Mouse (Mus musculus) hindbrain, embryonic 13.5 days (tissue): Measurements from ENCODE around the gene F12. TPM values are rescaled to one million over a fixed set of nuclear protein-coding genes. Genes with fewer than 3 reads are reported as not detected.

ENCODE experiments used
- ATAC-seq: fragments of 200-750 bp; cut with Nextera tagmentation; 2 replicates; pipeline ENCODE4 v1.8.0; 2017; ENCODE audit warnings: moderate TSS enrichment; ENCODE audit not compliant: low FRiP score
- H3K27ac ChIP-seq: fragments of 300-500 bp; sonication (generic); 2 replicates; pipeline ENCODE4 v1.5.1; 2015; ENCODE audit warnings: inconsistent platforms, mild to moderate bottlenecking, moderate library complexity
- H3K27me3 ChIP-seq: fragments of 300-500 bp; sonication (generic); 2 replicates; pipeline ENCODE4 v1.6.1; 2015; ENCODE audit warnings: mild to moderate bottlenecking, inconsistent platforms
- H3K36me3 ChIP-seq: fragments of 300-500 bp; sonication (generic); 2 replicates; pipeline ENCODE4 v1.6.1; 2015; ENCODE audit warnings: mild to moderate bottlenecking, inconsistent platforms
- H3K4me1 ChIP-seq: fragments of 300-500 bp; sonication (generic); replicated peaks from 2 replicates; pipeline ENCODE4 v1.6.1; 2015; ENCODE audit warnings: inconsistent platforms
- H3K4me2 ChIP-seq: fragments of 300-500 bp; sonication (generic); 2 replicates; pipeline ENCODE4 v1.6.1; 2015; ENCODE audit warnings: inconsistent platforms, mild to moderate bottlenecking, moderate library complexity
- H3K4me3 ChIP-seq: fragments of 300-500 bp; sonication (generic); 2 replicates; pipeline ENCODE4 v1.5.1; 2015; ENCODE audit warnings: mild to moderate bottlenecking, inconsistent platforms
- H3K9ac ChIP-seq: fragments of 300-500 bp; sonication (generic); 2 replicates; pipeline ENCODE4 v1.6.1; 2015; ENCODE audit warnings: mild to moderate bottlenecking, inconsistent platforms
- H3K9me3 ChIP-seq: fragments of 300-500 bp; sonication (generic); 2 replicates; pipeline ENCODE4 v1.6.1; 2016; ENCODE audit warnings: inconsistent platforms
- WGBS: fragments of 180-500 bp; shearing (Covaris S2); methylation state at CpG from one replicate; pipeline ENCODE4 v1.1.7; 2015; 5-methylcytosine and 5-hydroxymethylcytosine counted together
- polyA plus RNA-seq: library from polyadenylated mRNA; unstranded; fragments of >200 nt; fragmentation: Nextera tagmentation; extraction: Ambion mirVana; gene quantifications from 2 replicates; pipeline ENCODE4 v1.2.1, GENCODE M21; 2015

Gene F12
- polyA plus RNA-seq, 1 experiment from 2014 or later, result not detected

DNA sequence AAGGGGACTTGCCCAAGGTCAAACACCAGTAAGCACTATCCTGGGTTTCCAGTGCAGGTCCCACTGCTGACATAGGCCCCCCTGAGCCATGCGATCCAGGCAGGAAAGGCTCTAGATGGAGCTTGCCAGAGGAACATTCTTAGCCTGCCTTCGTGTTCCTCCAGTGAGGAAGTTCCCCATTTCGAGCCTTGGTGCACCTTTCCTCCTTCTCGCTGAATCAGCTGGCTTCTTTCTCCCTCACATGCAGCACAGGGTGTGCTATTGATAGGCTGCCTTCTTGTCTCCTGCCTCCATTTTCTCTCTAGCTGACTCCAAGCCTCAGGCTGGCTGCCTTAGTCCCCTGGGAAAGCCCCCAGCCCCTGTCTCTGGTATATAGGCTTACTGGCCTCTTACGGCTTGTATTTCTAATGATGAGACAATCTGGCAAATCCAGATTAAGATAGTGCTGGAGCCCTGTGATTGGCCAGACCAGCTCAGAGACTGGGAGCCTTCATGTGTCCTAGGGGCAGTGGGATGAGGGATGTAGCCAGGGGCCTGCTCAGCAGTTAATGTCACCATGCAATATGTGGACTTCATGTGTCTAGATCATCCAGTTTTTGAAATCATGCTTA is 39.3 kb upstream of the F12 start:
- 57% methylated on average over 5 of the region's 5 CpGs for WGBS
- H3K4me2 ChIP-seq, result peak overlapping the region; percentile 83
- H3K4me3 ChIP-seq, result peak overlapping the region; percentile 82
- peaks cover 77% of the 10 kb centered on the region for H3K4me1 ChIP-seq
- peak overlapping the region; percentile 99 for H3K27ac ChIP-seq
- ATAC-seq, result no peak
- peaks cover 12% of the 10 kb centered on the region for H3K36me3 ChIP-seq
- H3K9ac ChIP-seq, result peak overlapping the region; percentile 92
- H3K27me3 ChIP-seq, result peaks cover 24% of the 10 kb centered on the region
- H3K9me3 ChIP-seq, result no peaks in the 10 kb centered on the region

DNA sequence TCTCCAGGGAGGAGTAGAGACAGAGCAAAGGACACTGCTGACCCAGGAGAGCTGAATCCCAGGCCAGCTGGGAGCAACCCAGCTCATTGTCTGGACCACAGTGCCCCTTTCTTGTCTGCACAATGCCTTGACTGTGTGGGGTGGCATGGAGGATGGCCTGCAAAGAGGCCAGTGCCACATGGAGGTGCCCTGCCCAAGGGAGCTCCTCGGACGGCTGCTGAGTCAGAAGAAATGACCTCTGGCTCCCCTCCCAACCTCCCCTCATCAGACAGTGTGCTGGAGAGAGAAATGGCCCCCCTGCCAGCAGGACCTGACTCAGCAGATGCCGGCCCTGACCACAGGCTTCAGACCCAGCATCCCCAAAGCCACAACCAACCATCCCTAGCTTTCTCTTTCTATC is 38.6 kb upstream of the F12 start:
- WGBS, result 2% methylated on average over 3 of the region's 3 CpGs
- Histone ChIP-seq H3K4me1 (peaks cover 70% of the 10 kb centered on the region), H3K36me3 (peaks cover 19% of the 10 kb centered on the region), H3K9ac (peak overlapping the region; percentile 92), H3K4me3 (peak overlapping the region; percentile 82), H3K27ac (peak overlapping the region; percentile 99), H3K27me3 (peaks cover 24% of the 10 kb centered on the region), H3K4me2 (peak overlapping the region; percentile 83), H3K9me3 (no peaks in the 10 kb centered on the region)
- ATAC-seq, result 0 out of 2 replicates have a peak, but pooled peaks have one; percentile 6

DNA sequence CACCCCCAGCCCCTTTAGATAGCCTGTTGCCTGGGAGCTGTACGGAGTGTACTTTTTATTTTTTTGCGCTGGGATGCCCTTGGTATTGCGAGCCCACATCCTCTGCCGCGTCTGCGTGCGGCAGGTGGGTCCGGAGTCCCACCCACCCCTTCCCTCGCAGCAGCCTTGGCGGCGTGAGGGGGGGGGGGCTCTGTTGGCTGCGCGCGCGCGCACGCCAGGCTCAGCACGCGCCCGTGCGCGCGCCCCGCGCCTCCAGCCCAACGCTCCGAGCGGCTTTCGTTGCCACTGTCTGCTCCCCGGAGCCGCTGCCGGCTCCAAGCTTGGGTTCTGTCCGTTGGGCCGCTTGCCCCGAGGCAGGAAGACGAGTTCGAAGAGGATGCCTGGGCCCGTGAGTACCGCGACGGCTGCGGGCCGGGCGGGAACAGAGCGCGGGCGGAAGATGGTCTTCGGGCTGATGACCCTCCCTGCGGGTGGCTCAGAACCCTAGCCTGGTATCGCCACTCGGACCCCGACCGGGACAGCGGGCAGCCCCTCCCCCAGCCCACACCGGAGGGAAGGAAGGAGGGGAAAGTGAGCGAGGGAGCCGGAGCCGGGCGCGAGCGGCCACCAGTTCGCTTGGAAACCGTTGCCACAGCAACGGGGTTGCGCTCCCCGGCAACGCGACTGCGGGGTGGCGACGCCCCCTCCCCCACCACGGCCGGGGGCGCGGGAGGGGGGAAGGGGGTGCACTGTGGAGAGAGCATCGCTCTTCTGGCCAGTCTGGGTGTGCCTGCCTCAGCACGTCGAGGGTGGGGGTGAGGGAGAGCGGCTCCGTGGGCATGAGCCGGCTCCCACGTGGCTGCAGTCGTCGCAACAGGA is 37.7 kb upstream of the F12 start, which contains the start of gene Prr7:
Prr7 (plus strand) TSS at position 241 of the 858 bp plus-strand sequence.
- peak within 1 kb of the TSS; percentile 82 for H3K4me3 ChIP-seq
- under 1% methylated on average over 68 of the region's 84 CpGs for WGBS
- peak within 1 kb of the TSS; percentile 83 for H3K4me2 ChIP-seq
- peaks cover 28% of the 10 kb centered on the region for H3K36me3 ChIP-seq
- H3K4me1 ChIP-seq, result peaks cover 61% of the 10 kb centered on the region
- ATAC-seq, result peak; percentile 79
- peaks cover 24% of the 10 kb centered on the region for H3K27me3 ChIP-seq
- H3K27ac ChIP-seq, result peak within 1 kb of the TSS; percentile 99
- peak within 1 kb of the TSS; percentile 92 for H3K9ac ChIP-seq
- H3K9me3 ChIP-seq, result no peaks in the 10 kb centered on the region

DNA sequence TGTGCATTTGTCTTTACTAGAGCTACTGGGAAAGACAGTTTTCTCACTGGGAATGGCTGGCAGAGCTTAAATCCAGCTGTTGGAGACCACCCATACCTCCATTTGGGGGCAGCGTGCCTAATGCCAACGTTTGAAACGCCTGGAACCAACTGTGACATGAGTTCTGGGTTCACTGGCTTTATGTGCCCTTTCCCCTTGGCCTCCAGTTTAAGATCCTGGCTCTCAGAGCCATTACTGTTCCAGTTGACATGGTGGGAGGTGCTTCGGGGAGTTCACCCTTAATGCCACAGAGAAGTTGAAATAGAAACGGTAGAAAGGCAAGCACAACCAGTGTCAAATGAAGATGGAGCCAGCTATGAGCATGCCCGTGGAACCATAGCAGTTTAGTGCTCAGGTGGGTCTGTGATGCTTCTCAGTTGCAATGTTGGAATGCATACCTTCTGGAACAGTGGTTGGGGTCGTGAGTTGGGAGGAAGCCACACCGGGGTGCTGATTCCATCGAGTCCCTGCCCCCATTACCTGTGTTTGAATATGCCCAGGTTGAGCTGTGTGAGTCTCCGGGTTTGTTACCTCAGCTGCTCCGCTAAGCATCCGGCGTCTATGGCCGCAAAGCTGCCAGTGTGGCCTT is 36.9 kb upstream of the F12 start:
- Histone ChIP-seq H3K27me3 (peaks cover 23% of the 10 kb centered on the region), H3K36me3 (peaks cover 36% of the 10 kb centered on the region), H3K4me1 (peaks cover 53% of the 10 kb centered on the region), H3K4me2 (peak overlapping the region; percentile 83), H3K9me3 (no peaks in the 10 kb centered on the region), H3K27ac (peak overlapping the region; percentile 99), H3K9ac (peak overlapping the region; percentile 92), H3K4me3 (peak overlapping the region; percentile 82)
- peak; percentile 8 for ATAC-seq
- WGBS, result 7% methylated on average over 14 of the region's 14 CpGs

DNA sequence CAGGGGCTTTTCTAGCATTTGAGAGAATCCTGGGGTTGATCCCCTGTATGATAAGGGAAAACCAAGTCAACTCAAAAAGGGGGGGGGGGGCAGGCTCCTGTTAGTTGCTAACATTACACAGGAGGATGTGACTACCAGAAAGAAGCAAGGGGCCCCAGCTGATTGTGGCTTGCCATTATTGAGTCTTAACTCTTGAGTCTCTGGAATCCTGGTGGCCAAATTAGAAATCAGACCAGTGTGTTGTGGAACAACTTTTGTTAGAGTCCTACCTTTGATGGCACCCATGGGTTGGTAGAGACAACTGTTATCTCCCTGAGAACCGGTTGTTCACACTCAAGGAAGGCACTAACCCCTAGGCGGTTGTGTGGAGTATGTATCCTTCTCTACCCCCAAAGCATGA is 36.4 kb upstream of the F12 start:
- no peak for ATAC-seq

DNA sequence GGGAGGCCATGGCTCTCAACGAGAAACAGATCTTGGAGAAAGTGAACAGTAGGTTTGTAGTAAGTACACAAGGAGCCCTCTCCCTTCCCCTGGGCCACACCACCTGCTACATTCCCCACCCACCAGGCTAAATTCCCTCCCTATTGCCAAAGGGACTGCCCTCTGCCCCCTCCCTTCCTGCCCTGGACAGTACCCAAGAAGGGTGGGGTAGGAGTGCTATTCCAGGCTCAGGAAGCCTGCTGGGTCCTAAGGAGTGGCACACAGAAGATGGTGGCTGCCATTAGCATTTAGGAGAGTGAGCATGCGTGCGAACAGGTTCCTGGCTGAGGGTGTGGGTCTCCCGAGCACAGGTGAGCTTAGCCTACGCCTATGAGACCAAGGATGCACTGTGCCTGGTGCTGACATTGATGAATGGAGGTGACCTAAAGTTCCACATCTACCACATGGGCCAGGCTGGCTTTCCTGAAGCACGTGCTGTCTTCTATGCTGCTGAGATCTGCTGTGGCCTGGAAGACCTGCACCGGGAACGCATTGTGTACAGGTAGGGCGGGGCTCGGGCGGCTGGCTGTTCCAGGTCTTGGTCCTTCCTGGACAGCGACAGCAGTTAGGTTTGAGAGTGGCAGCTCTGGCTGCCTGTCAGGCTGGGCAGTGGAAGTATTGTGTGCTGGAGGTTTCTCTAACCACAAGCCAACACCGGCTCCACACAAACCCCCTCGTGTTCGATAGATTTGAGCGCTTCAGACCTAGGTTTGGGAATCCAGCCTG is 25.4 kb upstream of the F12 start:
- Histone ChIP-seq H3K27me3 (no peaks in the 10 kb centered on the region), H3K9ac (no peak overlapping the region), H3K9me3 (no peaks in the 10 kb centered on the region), H3K27ac (no peak overlapping the region), H3K4me3 (no peak overlapping the region), H3K4me2 (no peak overlapping the region), H3K36me3 (peaks cover 76% of the 10 kb centered on the region), H3K4me1 (peaks cover 15% of the 10 kb centered on the region)
- no peak for ATAC-seq
- WGBS, result 94% methylated on average over 16 of the region's 16 CpGs

More for the DNA sequence above, 36.4 kb upstream of the F12 start:
- Histone ChIP-seq H3K9me3 (no peaks in the 10 kb centered on the region), H3K27ac (0 out of 2 replicates have a peak overlapping the region, but pooled peaks have one; percentile 99), H3K4me3 (no peak overlapping the region), H3K9ac (peak overlapping the region; percentile 92; the same call in 1 of the 2 replicates), H3K4me1 (peaks cover 48% of the 10 kb centered on the region), H3K4me2 (peak overlapping the region; percentile 83), H3K27me3 (peaks cover 18% of the 10 kb centered on the region), H3K36me3 (peaks cover 41% of the 10 kb centered on the region)
- WGBS, result 56% methylated on average over 2 of the region's 2 CpGs

DNA sequence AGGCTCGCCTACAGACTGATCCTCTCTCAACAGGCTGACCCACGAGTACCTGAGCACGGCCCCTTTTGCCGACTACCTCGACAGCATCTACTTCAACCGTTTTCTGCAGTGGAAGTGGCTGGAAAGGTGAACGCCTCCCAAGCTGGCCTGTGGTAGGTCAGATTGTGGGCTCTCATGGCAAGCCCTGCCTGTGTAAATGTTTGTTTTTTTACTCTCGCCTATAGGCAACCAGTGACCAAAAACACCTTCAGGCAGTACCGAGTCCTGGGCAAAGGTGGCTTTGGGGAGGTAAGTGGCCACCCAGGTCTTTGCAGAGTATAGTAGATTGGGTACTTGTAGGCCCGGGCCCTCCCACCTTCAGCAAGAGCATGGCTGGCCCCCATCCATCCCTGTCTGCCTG is 24.7 kb upstream of the F12 start:
- H3K9me3 ChIP-seq, result no peaks in the 10 kb centered on the region
- no peak overlapping the region for H3K4me2 ChIP-seq
- WGBS, result 93% methylated on average over 10 of the region's 10 CpGs
- no peak for ATAC-seq
- no peak overlapping the region for H3K27ac ChIP-seq
- peaks cover 71% of the 10 kb centered on the region for H3K36me3 ChIP-seq
- peaks cover 22% of the 10 kb centered on the region for H3K4me1 ChIP-seq
- no peak overlapping the region for H3K4me3 ChIP-seq
- no peaks in the 10 kb centered on the region for H3K27me3 ChIP-seq
- no peak overlapping the region for H3K9ac ChIP-seq

DNA sequence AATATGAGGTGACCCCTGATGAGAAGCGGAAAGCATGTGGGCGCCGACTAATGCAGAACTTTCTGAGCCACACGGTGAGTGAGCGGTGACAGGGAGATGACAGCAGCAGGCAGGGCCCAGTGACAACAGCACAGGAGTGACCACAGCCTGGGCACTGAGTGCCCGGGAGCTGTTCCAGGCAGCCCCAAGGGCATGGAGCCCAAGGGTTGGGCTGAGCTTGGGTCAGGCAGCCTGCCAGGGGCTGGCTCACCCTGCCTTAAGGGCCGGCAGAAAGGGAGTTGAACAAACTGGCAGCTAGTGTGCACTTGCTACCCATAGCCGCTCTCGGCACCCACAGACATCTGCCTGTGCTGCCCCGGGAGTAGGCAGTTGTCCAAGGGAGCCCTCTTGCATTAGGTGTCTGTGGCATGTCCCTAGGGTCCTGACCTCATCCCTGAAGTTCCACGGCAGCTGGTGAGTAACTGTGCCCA is 24.0 kb upstream of the F12 start:
- Histone ChIP-seq H3K36me3 (peaks cover 64% of the 10 kb centered on the region), H3K4me1 (peaks cover 30% of the 10 kb centered on the region), H3K4me3 (no peak overlapping the region), H3K9ac (no peak overlapping the region), H3K4me2 (no peak overlapping the region), H3K27me3 (no peaks in the 10 kb centered on the region), H3K27ac (no peak overlapping the region), H3K9me3 (no peaks in the 10 kb centered on the region)
- no peak for ATAC-seq
- 93% methylated on average over 11 of the region's 11 CpGs for WGBS

DNA sequence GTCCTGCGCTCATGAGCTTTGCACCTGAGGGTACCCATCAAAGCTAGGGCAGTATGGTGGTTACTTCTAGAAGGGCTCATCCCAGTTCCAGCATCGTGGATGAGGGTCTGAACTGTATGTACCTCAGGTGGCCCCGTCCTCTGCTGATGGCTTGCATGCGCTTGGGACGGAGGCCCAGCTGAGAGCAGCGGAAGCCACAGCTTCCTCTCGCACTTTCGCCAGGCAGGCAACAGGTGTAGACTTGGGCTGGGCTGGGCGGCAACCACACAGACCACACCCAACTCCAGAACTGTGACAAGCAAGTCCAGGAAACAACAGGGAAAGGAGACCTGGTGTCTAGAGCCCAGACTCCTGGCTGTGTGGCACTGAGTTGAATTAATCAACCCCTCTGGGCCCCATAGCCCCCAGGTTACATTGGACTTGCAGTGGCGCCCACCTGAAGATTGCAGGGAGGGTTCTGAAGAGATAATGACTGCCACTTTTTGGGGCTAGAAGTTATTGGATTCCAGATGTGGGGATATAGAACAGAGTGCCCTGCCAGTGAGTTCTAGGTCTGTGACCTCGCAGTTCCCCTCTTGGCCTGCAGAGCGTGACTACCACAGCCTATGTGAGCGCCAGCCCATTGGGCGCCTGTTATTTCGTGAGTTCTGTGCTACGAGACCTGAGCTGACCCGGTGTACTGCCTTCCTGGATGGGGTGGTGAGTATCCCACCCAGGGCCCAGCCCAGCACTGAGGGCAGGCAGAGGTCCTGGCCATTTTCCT is 23.3 kb upstream of the F12 start:
- no peak overlapping the region for H3K4me3 ChIP-seq
- H3K4me2 ChIP-seq, result no peak overlapping the region
- H3K9ac ChIP-seq, result no peak overlapping the region
- no peak overlapping the region for H3K27ac ChIP-seq
- H3K4me1 ChIP-seq, result peaks cover 30% of the 10 kb centered on the region
- WGBS, result 90% methylated on average over 17 of the region's 17 CpGs
- H3K36me3 ChIP-seq, result peaks cover 57% of the 10 kb centered on the region
- H3K27me3 ChIP-seq, result no peaks in the 10 kb centered on the region
- no peak for ATAC-seq
- H3K9me3 ChIP-seq, result no peaks in the 10 kb centered on the region

DNA sequence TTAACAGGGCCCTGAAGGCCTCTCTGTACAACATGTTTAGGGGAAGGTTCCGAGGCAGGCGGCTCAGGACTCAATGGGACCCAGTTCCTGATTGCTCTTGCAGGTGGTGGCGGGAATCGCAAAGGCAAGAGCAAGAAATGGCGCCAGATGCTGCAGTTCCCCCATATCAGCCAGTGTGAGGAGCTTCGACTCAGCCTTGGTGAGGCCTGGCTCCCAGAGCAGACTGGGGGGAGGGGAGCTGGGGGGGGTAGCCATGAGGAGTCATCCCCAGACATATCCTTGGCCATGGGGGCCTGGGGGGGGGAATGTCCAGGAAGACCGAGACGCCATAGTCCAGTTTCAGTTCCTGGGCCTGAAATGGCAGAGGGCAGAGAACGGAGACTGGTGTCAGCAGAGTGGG is 22.6 kb upstream of the F12 start:
- Histone ChIP-seq H3K9ac (no peak overlapping the region), H3K36me3 (peaks cover 50% of the 10 kb centered on the region), H3K4me2 (no peak overlapping the region), H3K4me1 (peaks cover 30% of the 10 kb centered on the region), H3K4me3 (no peak overlapping the region), H3K27ac (no peak overlapping the region), H3K27me3 (no peaks in the 10 kb centered on the region), H3K9me3 (no peaks in the 10 kb centered on the region)
- no peak for ATAC-seq
- 95% methylated on average over 9 of the region's 9 CpGs for WGBS

DNA sequence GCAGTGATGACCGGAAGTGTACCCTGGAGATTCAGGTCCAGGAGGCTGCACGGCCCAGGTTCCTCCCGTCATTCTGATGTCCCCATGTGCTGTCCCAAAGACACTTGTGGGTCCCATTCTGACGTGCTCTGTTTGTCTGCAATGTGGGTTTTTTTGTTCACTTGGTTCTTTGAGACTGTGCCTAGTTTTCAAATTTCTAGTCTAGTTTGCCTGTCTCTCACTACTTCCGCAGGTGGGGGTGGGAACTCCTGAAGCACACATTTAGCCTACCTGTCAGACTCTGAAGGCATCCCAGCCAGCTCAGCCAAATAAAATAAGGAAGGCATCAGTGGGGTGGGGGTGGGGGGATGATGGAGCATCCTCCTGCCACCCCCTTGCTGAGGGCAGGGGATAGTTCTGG is 21.5 kb upstream of the F12 start:
- H3K27ac ChIP-seq, result no peak overlapping the region
- WGBS, result 95% methylated on average over 5 of the region's 5 CpGs
- no peaks in the 10 kb centered on the region for H3K27me3 ChIP-seq
- H3K4me2 ChIP-seq, result no peak overlapping the region
- H3K9ac ChIP-seq, result no peak overlapping the region
- no peaks in the 10 kb centered on the region for H3K9me3 ChIP-seq
- no peak for ATAC-seq
- no peak overlapping the region for H3K4me3 ChIP-seq
- H3K36me3 ChIP-seq, result peaks cover 39% of the 10 kb centered on the region
- H3K4me1 ChIP-seq, result peaks cover 38% of the 10 kb centered on the region
